Mouse (Mus musculus): ENCODE measurements around the gene Sertad4. TPM values are rescaled to one million over a fixed set of nuclear protein-coding genes. Genes with fewer than 3 reads are reported as not detected.

Gene Sertad4
- polyA plus RNA-seq, 1 experiment from 2014 or later = 8.5 TPM

- peak overlapping the region; percentile 82 for H3K4me2 ChIP-seq (ENCODE audit: low read length)
- H3K27me3 ChIP-seq (replicated peaks; ENCODE audit: control insufficient read depth, insufficient read depth, low read length) = no peaks in the 10 kb centered on the region
- peak; percentile 38 for ATAC-seq
- peak overlapping the region; percentile 86 for H3K4me3 ChIP-seq (ENCODE audit: low read length)
- peaks cover 40% of the 10 kb centered on the region for H3K4me1 ChIP-seq (ENCODE audit: control insufficient read depth, insufficient read depth, low read depth, low read length)
- peak overlapping the region; percentile 91 for H3K27ac ChIP-seq (ENCODE audit: low read depth, low read length)
- 0% methylated on average over 24 of the region's 45 CpGs for WGBS
- peaks cover 2% of the 10 kb centered on the region; the same call in 1 of the 2 replicates for H3K36me3 ChIP-seq (ENCODE audit: control insufficient read depth, insufficient read depth, low read length)
- H3K9me3 ChIP-seq (ENCODE audit: control insufficient read depth, low read length) = no peaks in the 10 kb centered on the region
- peak overlapping the region; percentile 87 for H3K9ac ChIP-seq (ENCODE audit: low read depth, low read length)
Measured at GRCm38 (mm10) chr1:192854819-192855271, 711 bp downstream of the Sertad4 start.

- peak overlapping the region; percentile 86 for H3K4me3 ChIP-seq (ENCODE audit: low read length)
- H3K9me3 ChIP-seq (ENCODE audit: control insufficient read depth, low read length) = no peaks in the 10 kb centered on the region
- WGBS = 4% methylated on average over 19 of the region's 19 CpGs
- H3K4me1 ChIP-seq (ENCODE audit: control insufficient read depth, insufficient read depth, low read depth, low read length) = peaks cover 40% of the 10 kb centered on the region
- peak overlapping the region; percentile 87 for H3K9ac ChIP-seq (ENCODE audit: low read depth, low read length)
- no peak for ATAC-seq
- peak overlapping the region; percentile 91; the same call in 1 of the 2 replicates for H3K27ac ChIP-seq (ENCODE audit: low read depth, low read length)
- H3K36me3 ChIP-seq (ENCODE audit: control insufficient read depth, insufficient read depth, low read length) = peaks cover 8% of the 10 kb centered on the region
- H3K27me3 ChIP-seq (replicated peaks; ENCODE audit: control insufficient read depth, insufficient read depth, low read length) = no peaks in the 10 kb centered on the region
- peak overlapping the region; percentile 82 for H3K4me2 ChIP-seq (ENCODE audit: low read length)
Measured at GRCm38 (mm10) chr1:192853988-192854818, 1.4 kb downstream of the Sertad4 start.

GRCm38 (mm10) chr1:192853429-192853828 is 2.1 kb downstream of the Sertad4 start:
- peaks cover 4% of the 10 kb centered on the region; the same call in 1 of the 2 replicates for H3K27me3 ChIP-seq (replicated peaks; ENCODE audit: control insufficient read depth, insufficient read depth, low read length)
- H3K36me3 ChIP-seq (ENCODE audit: control insufficient read depth, insufficient read depth, low read length) = peaks cover 16% of the 10 kb centered on the region
- WGBS = 49% methylated on average over 2 of the region's 2 CpGs
- no peaks in the 10 kb centered on the region for H3K9me3 ChIP-seq (ENCODE audit: control insufficient read depth, low read length)
- peak overlapping the region; percentile 86 for H3K4me3 ChIP-seq (ENCODE audit: low read length)
- H3K27ac ChIP-seq (ENCODE audit: low read depth, low read length) = no peak overlapping the region
- H3K9ac ChIP-seq (ENCODE audit: low read depth, low read length) = 0 out of 2 replicates have a peak overlapping the region, but pooled peaks have one; percentile 87
- H3K4me2 ChIP-seq (ENCODE audit: low read length) = peak overlapping the region; percentile 82
- H3K4me1 ChIP-seq (ENCODE audit: control insufficient read depth, insufficient read depth, low read depth, low read length) = peaks cover 40% of the 10 kb centered on the region
- no peak for ATAC-seq

GRCm38 (mm10) chr1:192852047-192852446 is 3.5 kb downstream of the Sertad4 start:
- Histone ChIP-seq H3K9ac (ENCODE audit: low read depth, low read length) (no peak overlapping the region), H3K4me2 (ENCODE audit: low read length) (peak overlapping the region; percentile 41), H3K27ac (ENCODE audit: low read depth, low read length) (peak overlapping the region; percentile 72), H3K27me3 (replicated peaks; ENCODE audit: control insufficient read depth, insufficient read depth, low read length) (peaks cover 4% of the 10 kb centered on the region; the same call in 1 of the 2 replicates), H3K4me1 (ENCODE audit: control insufficient read depth, insufficient read depth, low read depth, low read length) (peaks cover 40% of the 10 kb centered on the region), H3K9me3 (ENCODE audit: control insufficient read depth, low read length) (no peaks in the 10 kb centered on the region), H3K4me3 (ENCODE audit: low read length) (peak overlapping the region; percentile 13; the same call in 1 of the 2 replicates), H3K36me3 (ENCODE audit: control insufficient read depth, insufficient read depth, low read length) (peaks cover 26% of the 10 kb centered on the region)
- no peak for ATAC-seq

GRCm38 (mm10) chr1:192851640-192852039 is 3.9 kb downstream of the Sertad4 start:
- Histone ChIP-seq H3K27ac (ENCODE audit: low read depth, low read length) (peak overlapping the region; percentile 72), H3K27me3 (replicated peaks; ENCODE audit: control insufficient read depth, insufficient read depth, low read length) (peaks cover 4% of the 10 kb centered on the region; the same call in 1 of the 2 replicates), H3K4me3 (ENCODE audit: low read length) (peak overlapping the region; percentile 13), H3K9ac (ENCODE audit: low read depth, low read length) (peak overlapping the region; percentile 25; the same call in 1 of the 2 replicates), H3K9me3 (ENCODE audit: control insufficient read depth, low read length) (no peaks in the 10 kb centered on the region), H3K4me1 (ENCODE audit: control insufficient read depth, insufficient read depth, low read depth, low read length) (peaks cover 40% of the 10 kb centered on the region), H3K36me3 (ENCODE audit: control insufficient read depth, insufficient read depth, low read length) (peaks cover 30% of the 10 kb centered on the region), H3K4me2 (ENCODE audit: low read length) (peak overlapping the region; percentile 41)
- WGBS = 3% methylated on average over 6 of the region's 6 CpGs
- peak; percentile 66 for ATAC-seq

GRCm38 (mm10) chr1:192851126-192851525 is 4.4 kb downstream of the Sertad4 start:
- peaks cover 36% of the 10 kb centered on the region for H3K4me1 ChIP-seq (ENCODE audit: control insufficient read depth, insufficient read depth, low read depth, low read length)
- ATAC-seq = no peak; the same call in 1 of the 2 replicates
- peaks cover 32% of the 10 kb centered on the region for H3K36me3 ChIP-seq (ENCODE audit: control insufficient read depth, insufficient read depth, low read length)
- H3K27ac ChIP-seq (ENCODE audit: low read depth, low read length) = peak overlapping the region; percentile 72; the same call in 1 of the 2 replicates
- H3K4me2 ChIP-seq (ENCODE audit: low read length) = peak overlapping the region; percentile 41
- no peaks in the 10 kb centered on the region for H3K9me3 ChIP-seq (ENCODE audit: control insufficient read depth, low read length)
- H3K9ac ChIP-seq (ENCODE audit: low read depth, low read length) = peak overlapping the region; percentile 25; the same call in 1 of the 2 replicates
- peak overlapping the region; percentile 4; the same call in 1 of the 2 replicates for H3K4me3 ChIP-seq (ENCODE audit: low read length)
- 6% methylated on average over 2 of the region's 2 CpGs for WGBS
- H3K27me3 ChIP-seq (replicated peaks; ENCODE audit: control insufficient read depth, insufficient read depth, low read length) = peaks cover 4% of the 10 kb centered on the region; the same call in 1 of the 2 replicates

GRCm38 (mm10) chr1:192849616-192850015 is 5.9 kb downstream of the Sertad4 start:
- H3K27ac ChIP-seq (ENCODE audit: low read depth, low read length) = no peak overlapping the region
- no peaks in the 10 kb centered on the region for H3K9me3 ChIP-seq (ENCODE audit: control insufficient read depth, low read length)
- WGBS = 78% methylated on average over 5 of the region's 5 CpGs
- no peak overlapping the region for H3K4me2 ChIP-seq (ENCODE audit: low read length)
- H3K36me3 ChIP-seq (ENCODE audit: control insufficient read depth, insufficient read depth, low read length) = peaks cover 35% of the 10 kb centered on the region
- H3K4me3 ChIP-seq (ENCODE audit: low read length) = no peak overlapping the region
- peaks cover 4% of the 10 kb centered on the region; the same call in 1 of the 2 replicates for H3K27me3 ChIP-seq (replicated peaks; ENCODE audit: control insufficient read depth, insufficient read depth, low read length)
- H3K4me1 ChIP-seq (ENCODE audit: control insufficient read depth, insufficient read depth, low read depth, low read length) = peaks cover 32% of the 10 kb centered on the region
- no peak overlapping the region for H3K9ac ChIP-seq (ENCODE audit: low read depth, low read length)
- ATAC-seq = no peak

GRCm38 (mm10) chr1:192847254-192847653 is 8.3 kb downstream of the Sertad4 start:
- peaks cover 37% of the 10 kb centered on the region for H3K36me3 ChIP-seq (ENCODE audit: control insufficient read depth, insufficient read depth, low read length)
- WGBS = 22% methylated on average over 3 of the region's 3 CpGs
- no peak for ATAC-seq
- H3K4me3 ChIP-seq (ENCODE audit: low read length) = no peak overlapping the region
- H3K4me1 ChIP-seq (ENCODE audit: control insufficient read depth, insufficient read depth, low read depth, low read length) = peaks cover 17% of the 10 kb centered on the region
- no peaks in the 10 kb centered on the region for H3K9me3 ChIP-seq (ENCODE audit: control insufficient read depth, low read length)
- H3K27ac ChIP-seq (ENCODE audit: low read depth, low read length) = no peak overlapping the region
- H3K4me2 ChIP-seq (ENCODE audit: low read length) = no peak overlapping the region
- H3K27me3 ChIP-seq (replicated peaks; ENCODE audit: control insufficient read depth, insufficient read depth, low read length) = peaks cover 4% of the 10 kb centered on the region; the same call in 1 of the 2 replicates
- H3K9ac ChIP-seq (ENCODE audit: low read depth, low read length) = no peak overlapping the region
